Mouse (Mus musculus): ENCODE measurements around the gene Fat3. TPM values are rescaled to one million over a fixed set of nuclear protein-coding genes. Genes with fewer than 3 reads are reported as not detected.

The Fat3 gene
- total RNA-seq, 2 experiments from 2014 or later: not detected

DNA sequence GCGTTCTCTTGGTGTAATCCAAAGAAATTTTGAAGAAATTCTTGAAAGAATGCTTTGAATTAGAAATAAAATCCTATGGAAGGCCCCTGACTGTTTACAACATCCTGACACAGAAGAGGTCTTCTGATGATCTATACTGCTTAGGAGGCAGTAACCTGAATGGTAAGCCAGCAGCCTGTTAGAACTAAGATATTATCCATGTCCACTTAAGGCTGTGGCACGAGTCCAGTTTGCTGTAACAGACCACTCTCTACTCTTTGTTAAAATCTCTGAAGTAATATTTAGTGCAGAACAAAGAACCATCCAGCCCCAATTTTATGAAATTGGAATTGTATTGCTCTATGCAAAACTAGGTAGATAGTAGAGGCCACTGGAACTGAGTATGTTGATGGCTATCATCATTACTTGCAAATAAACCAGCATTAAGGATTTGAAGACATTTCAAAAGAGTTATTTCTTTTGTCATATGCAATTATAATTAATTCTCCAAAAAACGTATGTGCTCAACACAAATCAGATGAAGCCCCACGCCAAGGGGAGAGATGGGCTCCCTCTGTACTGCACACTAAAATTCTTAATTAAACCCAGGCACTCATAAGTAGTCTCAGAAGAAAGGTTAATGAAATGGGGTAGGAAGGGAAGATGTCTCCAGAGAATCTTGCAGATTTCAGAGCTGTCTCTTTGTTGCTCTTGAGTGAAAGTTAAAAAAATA lies 230.9 kb downstream of the Fat3 start:
- no peak for ATAC-seq (replicated peaks; ENCODE audit: low FRiP score, poor library complexity, severe bottlenecking)

DNA sequence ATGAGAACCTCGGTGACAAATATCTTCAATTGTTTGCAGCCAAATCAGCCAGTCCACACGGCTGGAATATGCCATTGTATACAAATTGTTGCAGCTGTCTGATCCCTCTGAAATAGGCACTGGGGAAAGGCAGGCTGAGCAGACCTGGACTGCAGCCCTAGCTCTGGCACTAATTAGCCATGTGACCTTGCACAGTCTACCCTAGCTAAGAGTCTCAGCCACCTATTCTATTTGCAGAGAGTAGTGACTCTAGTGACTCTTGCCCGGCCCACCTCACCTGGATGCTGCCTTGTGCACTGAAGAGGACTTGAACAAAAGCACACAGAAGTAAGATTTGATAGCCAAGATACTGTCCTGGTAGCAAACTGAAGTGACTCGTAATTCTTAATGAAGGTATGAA lies 235.6 kb downstream of the Fat3 start:
- no peak for ATAC-seq (replicated peaks; ENCODE audit: low FRiP score, poor library complexity, severe bottlenecking)

DNA sequence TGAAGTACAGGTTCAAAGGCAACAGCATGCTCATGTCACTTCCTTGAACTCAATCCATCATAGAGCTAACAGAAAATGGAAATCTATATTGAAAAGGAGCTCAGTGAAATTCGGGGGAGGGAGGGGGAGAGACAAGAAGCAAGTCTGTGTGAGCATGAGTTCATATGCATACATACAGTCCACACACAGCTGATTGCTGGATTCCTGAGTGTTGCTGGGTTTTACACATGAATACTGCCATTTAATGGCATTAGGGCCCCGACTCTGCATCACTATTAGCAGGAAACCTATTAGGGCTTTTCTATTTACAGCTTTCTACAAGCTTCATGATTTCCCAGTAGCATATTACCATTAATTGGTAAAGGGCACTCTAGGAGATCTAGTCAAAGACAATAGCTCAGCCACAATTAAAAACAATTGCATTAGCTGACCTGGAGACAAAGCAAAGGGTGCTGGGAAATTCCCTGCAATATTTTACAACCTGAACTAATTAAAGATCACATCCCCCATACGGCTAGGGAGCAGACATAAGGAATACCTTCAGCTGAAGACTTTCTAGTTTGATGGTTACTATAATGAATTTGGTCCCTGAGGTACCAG lies 243.7 kb downstream of the Fat3 start:
- no peak for ATAC-seq (replicated peaks; ENCODE audit: low FRiP score, poor library complexity, severe bottlenecking)

DNA sequence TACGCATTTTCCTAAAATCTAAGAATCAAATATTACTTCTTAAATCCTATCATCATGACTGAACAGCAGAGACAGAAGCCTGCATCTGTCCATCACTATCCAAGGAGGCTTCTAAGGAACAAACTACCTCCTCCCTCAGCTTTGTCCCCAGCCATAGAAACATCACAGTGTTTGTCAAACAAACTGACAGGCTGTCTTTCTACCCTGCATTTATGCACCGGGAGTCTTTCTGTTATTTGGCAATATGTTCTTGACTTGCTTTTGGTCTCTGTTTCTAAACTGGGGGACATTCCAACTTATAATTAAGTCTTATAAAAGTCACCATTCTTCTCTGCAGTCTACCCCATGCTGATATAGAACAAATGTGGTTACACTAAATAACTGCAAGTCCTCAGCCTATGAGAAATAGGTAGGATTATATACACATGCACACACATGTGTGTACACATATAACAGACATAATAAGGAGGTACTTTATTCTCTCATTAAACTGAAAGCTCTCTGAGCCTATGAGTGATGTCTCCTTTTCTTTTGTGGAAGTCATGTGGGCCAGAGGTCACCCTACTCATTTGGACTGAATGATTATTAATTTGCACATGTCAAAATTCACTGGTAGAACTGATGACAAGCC lies 244.4 kb downstream of the Fat3 start:
- ATAC-seq (replicated peaks; ENCODE audit: low FRiP score, poor library complexity, severe bottlenecking): no peak

DNA sequence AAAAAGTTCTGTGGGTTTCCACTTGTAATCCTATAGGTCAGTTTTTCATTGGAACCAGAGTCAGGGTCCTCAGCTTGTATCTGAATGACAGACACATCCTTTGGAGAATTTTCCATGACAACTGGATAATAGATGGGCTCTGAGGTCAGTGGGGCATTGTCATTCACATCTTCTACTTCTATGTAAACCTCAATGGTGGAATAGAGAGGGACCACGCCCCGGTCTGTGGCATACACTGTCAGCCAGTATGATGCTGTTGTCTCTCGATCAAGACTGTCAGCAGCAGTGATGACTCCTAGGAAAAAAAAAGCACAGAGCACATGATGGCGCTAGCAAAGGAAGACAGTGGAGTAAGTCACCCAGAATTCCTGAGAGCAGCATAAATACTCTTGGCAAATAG lies 254.3 kb downstream of the Fat3 start:
- ATAC-seq (replicated peaks; ENCODE audit: low FRiP score, poor library complexity, severe bottlenecking): no peak

DNA sequence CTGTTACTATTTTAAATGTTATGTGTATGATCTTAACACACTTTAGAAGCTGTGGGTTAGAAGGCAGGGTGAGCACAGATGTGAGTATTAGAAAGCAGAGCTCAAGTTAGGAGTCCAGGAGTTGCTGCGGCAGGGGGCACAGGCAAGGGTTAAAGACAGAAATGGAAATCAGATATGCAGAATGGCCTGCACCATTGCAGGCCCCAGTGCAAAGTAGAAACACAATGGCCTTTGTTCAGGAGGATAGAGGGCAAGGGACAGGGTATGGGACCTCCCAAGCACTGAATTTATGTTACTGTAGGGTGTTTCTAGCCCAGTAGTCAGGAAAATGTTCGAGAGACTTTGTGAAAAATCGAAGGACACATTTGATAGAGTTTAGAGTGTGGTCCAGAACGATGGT lies 269.5 kb downstream of the Fat3 start:
- ATAC-seq (replicated peaks; ENCODE audit: low FRiP score, poor library complexity, severe bottlenecking): no peak

DNA sequence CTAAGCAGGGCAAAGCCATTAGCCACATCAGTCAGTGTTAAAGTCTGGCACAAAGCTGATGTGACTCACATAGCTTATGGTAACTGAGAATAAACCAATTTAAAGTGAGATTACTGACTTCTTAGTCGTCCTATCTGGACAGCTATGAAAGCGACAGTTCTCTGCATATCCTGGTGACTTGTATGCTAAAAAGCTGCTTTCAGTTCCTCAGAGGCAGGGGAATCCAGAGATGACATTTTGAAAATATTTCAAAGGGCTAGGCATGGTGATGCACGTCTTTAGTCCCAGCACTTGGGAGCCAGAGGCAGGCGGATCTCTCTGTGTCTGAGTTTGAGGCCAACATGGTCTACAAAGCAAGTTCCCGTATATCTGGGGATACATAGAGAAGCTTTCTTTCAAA lies 272.2 kb downstream of the Fat3 start:
- ATAC-seq (replicated peaks; ENCODE audit: low FRiP score, poor library complexity, severe bottlenecking): no peak

GRCm38 (mm10) chr9:16227398-16227797 lies 273.7 kb downstream of the Fat3 start:
- ATAC-seq (replicated peaks; ENCODE audit: low FRiP score, poor library complexity, severe bottlenecking): peak; percentile 63

DNA sequence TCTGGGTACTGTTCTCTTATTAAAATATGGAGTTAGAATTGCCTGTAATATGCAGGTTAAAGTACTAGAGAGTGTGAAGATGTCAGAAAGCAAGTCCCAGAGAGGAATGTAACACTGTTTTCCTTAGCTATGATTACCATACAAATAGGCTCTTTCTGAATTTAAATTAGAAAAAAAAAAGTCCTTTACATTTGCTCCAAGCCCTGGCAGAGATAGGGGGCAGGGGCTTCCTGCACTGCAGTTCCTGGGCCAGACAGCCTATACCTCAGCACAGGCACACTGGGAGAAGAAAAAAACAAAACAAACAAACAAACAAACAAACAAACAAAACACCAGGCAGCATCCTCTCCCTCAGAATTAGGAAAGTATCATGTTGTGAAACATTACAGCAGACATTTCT lies 274.5 kb downstream of the Fat3 start:
- no peak for ATAC-seq (replicated peaks; ENCODE audit: low FRiP score, poor library complexity, severe bottlenecking)

- ATAC-seq (replicated peaks; ENCODE audit: low FRiP score, poor library complexity, severe bottlenecking): no peak
Measured at GRCm38 (mm10) chr9:16221885-16222284, 279.2 kb downstream of the Fat3 start.

- ATAC-seq (replicated peaks; ENCODE audit: low FRiP score, poor library complexity, severe bottlenecking): no peak; the same call in 1 of the 2 replicates
Measured at GRCm38 (mm10) chr9:16216235-16216634, 284.9 kb downstream of the Fat3 start.

GRCm38 (mm10) chr9:16214731-16215681 lies 286.1 kb downstream of the Fat3 start:
- ATAC-seq (replicated peaks; ENCODE audit: low FRiP score, poor library complexity, severe bottlenecking): peak; percentile 80

DNA sequence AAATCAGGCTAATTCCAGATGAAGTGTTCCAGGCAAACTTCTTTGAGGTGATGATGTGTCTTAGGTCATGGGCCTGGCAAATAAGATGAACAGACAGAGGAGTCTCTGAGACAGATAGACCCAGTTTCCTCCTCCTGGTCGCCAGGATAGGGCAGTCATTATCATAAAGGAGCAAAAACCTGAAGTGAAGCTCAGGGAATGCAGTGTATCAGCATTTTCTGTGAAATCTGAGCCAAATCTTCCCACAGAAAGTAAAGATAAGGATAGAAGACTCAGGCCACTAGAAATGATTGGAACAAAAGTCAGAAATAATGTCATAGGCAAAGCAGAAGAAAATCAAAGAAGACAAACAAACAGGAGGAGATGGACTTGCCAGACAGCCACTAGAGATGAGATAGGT lies 287.8 kb downstream of the Fat3 start:
- no peak for ATAC-seq (replicated peaks; ENCODE audit: low FRiP score, poor library complexity, severe bottlenecking)

DNA sequence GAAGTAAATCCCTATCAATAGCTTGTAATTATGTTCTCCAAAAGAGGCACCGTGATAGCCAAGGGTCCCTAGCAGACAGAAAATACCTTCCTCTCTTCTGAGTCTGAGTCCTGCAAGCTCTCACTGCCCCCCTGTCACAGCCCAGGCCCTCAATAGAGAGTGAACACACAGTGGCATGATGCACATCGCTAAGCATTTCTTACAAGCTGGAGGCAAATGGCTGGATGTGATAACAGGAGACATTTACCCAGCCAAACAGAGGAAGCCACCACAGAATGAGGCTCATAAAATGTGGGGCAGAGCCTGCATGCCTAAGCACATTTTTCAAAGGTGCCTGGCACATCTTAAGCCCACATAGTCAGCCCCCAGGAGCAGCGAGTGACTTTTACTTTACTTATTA lies 288.5 kb downstream of the Fat3 start:
- no peak for ATAC-seq (replicated peaks; ENCODE audit: low FRiP score, poor library complexity, severe bottlenecking)

DNA sequence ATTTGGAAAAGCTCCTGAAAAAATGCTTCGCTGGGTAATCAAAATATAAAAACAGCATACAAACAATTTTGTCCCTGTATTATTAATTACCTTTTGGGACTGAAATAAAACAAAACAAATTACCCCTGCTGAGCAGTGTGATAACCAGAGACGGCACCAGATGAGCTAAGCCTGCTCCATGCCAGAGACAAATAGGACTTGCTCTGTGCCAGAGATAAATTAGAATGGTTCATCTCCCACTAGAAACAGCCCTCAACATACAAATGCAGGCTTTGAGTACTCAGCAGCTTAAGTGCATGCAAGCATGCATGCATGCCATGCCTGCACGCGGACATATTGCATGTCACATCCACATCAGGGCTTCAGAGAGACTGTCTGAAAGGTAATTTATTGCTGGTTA lies 288.9 kb downstream of the Fat3 start:
- ATAC-seq (replicated peaks; ENCODE audit: low FRiP score, poor library complexity, severe bottlenecking): no peak

DNA sequence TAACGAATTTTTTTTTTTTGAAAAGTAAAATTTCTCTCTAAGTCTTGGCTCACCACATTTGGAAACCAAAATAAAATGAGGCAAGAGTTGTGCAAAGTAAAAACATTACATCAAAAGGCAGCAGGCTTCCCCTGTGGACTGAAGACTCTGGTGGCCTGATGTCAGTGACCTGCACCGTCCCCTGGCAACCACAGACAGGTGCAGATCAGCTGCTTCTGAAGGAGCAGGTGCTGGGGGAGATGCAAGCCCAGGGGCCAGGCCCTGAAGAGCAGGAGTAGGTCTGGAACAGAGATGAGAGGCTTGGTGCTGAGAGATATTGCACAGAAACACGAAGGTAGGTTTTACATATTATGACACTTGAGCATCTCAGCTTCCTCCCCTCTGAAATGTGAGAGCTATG lies 289.6 kb downstream of the Fat3 start:
- ATAC-seq (replicated peaks; ENCODE audit: low FRiP score, poor library complexity, severe bottlenecking): no peak

DNA sequence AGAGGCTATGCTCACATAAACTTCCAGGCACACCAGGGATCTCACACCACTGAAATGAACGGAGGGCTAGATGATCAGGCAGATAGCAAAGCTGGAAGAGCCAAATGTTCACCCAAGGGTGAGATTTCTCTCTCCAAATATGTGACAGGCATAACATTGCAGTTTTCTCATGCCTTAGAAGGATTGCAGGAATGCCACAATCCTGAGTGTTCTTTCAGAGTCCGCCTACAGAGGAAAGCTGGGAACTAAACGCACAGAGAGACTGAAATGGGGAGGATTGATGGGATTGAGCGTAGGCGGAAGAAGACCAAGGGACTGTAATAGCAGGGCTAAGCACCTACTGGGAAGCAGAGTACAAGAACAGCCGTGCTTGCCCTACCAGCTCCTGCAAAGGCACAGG lies 298.8 kb downstream of the Fat3 start:
- ATAC-seq (replicated peaks; ENCODE audit: low FRiP score, poor library complexity, severe bottlenecking): no peak

DNA sequence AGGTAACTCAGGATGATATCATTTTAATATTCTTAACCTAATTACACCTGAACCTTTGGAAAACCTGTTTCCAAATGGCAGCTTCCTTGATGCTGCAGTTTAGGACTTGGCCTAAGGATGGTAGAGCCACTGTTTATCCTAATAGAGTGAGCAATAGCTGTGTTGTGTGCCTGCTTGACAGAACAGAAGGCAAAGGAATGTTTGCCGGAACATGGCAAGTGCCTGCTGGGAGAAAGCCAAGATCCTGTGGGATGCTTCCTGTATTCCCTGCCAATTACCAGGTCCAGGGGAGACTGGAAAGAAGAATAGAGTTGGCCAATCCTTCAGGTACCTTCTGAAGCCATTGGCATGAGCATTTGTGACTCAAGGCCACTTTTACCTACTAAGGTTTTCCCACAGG lies 300.1 kb downstream of the Fat3 start:
- no peak for ATAC-seq (replicated peaks; ENCODE audit: low FRiP score, poor library complexity, severe bottlenecking)

GRCm38 (mm10) chr9:16186461-16186860 lies 314.6 kb downstream of the Fat3 start:
- no peak for ATAC-seq (replicated peaks; ENCODE audit: low FRiP score, poor library complexity, severe bottlenecking)

DNA sequence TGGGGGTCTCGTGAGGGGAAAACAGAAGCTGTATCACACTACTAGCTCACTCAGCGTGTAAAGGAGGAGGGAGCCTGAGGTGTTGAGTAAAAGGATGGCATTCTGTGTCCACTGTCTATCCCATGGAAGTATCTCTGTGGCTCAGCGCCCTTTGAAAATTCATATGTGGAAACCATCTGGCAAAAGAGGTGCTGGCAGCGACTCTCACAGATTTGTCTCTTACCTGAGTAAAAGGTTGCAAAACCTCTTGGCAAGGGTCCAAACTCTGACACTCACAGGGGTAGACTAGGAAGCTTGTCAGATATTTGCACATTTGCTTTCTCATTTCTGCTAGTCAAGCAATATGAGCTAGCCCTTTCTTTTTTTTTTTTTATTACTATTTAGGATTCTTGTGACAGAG lies 331.8 kb downstream of the Fat3 start:
- ATAC-seq (replicated peaks; ENCODE audit: low FRiP score, poor library complexity, severe bottlenecking): no peak
